Mouse (Mus musculus) stomach, postnatal 0 days (tissue): ENCODE measurements around the gene Glb1.

ENCODE experiments used
- CTCF ChIP-seq: IDR thresholded peaks from 2 replicates; pipeline ENCODE4 v1.5.1; 2016; ENCODE audit warnings: antibody characterized with exemption, low read depth, mild to moderate bottlenecking, moderate library complexity
- EP300 ChIP-seq: optimal IDR thresholded peaks from 2 replicates; pipeline ENCODE3; 2016; ENCODE audit warnings: antibody characterized with exemption

DNA sequence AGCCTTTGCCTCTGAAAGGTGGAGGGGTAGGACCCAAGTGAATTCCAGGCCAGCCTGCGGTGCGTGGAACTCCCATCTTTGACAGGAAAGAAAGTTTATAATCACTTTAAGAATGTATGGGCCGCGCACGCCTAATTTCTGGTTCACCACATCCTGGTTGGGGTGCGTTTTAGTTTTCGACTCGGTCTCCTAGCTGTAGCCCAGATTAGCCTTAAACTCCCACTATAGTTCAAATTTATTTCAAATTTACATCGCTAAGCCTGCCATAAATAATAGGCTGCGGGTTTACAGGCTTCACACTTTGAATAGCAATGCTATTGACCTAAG lies 10.2 kb upstream of the Glb1 start:
- no peak for TF ChIP-seq CTCF
- no peak for TF ChIP-seq EP300
